Mouse (Mus musculus) midbrain, postnatal 0 days (tissue): ENCODE results near the gene Farp1. TPM values are rescaled to one million over a fixed set of nuclear protein-coding genes. Genes with fewer than 3 reads are reported as not detected.

ENCODE experiments used
- ATAC-seq: fragments of 200-750 bp; cut with Nextera tagmentation; 2 replicates; pipeline ENCODE4 v1.8.0; 2017; ENCODE audit warnings: moderate number of reproducible peaks, mild to moderate bottlenecking, moderate TSS enrichment, moderate library complexity; ENCODE audit not compliant: low FRiP score
- DNase-seq: peaks from one replicate; pipeline ENCODE4 v3.0.0-alpha.2; 2015; ENCODE audit warnings: low spot score
- H3K27ac ChIP-seq: fragments of 300-500 bp; sonication (generic); 2 replicates; pipeline ENCODE4 v1.5.1; 2014; ENCODE audit warnings: low read depth, mild to moderate bottlenecking, low read length, mixed read lengths
- H3K27me3 ChIP-seq: fragments of 300-500 bp; sonication (generic); 2 replicates; pipeline ENCODE4 v1.6.1; 2014; ENCODE audit warnings: low read length, control low read depth, mixed read lengths; ENCODE audit not compliant: insufficient read depth
- H3K36me3 ChIP-seq: fragments of 300-500 bp; sonication (generic); 2 replicates; pipeline ENCODE4 v1.6.1; 2014; ENCODE audit warnings: low read length, control low read depth, mixed read lengths; ENCODE audit not compliant: insufficient read depth
- H3K4me1 ChIP-seq: fragments of 300-500 bp; sonication (generic); 2 replicates; pipeline ENCODE4 v1.6.1; 2014; ENCODE audit warnings: mild to moderate bottlenecking, control low read depth, antibody characterized with exemption, low read length, mixed read lengths; ENCODE audit not compliant: insufficient read depth
- H3K4me2 ChIP-seq: fragments of 300-500 bp; sonication (generic); 2 replicates; pipeline ENCODE4 v1.6.1; 2014; ENCODE audit warnings: low read depth, mild to moderate bottlenecking, low read length, mixed read lengths; ENCODE audit not compliant: poor library complexity, severe bottlenecking
- H3K4me3 ChIP-seq: fragments of 300-500 bp; sonication (generic); 2 replicates; pipeline ENCODE4 v1.5.1; 2014; ENCODE audit warnings: low read depth, mild to moderate bottlenecking, low read length, moderate library complexity
- H3K9ac ChIP-seq: fragments of 300-500 bp; sonication (generic); replicated peaks from 2 replicates; pipeline ENCODE4 v1.6.1; 2014; ENCODE audit warnings: mild to moderate bottlenecking, low read length, moderate library complexity, mixed read lengths; ENCODE audit not compliant: poor library complexity, severe bottlenecking
- H3K9me3 ChIP-seq: fragments of 300-500 bp; sonication (generic); 2 replicates; pipeline ENCODE4 v1.6.1; 2016; ENCODE audit warnings: low read length, control low read depth
- CTCF ChIP-seq: IDR thresholded peaks from 2 replicates; pipeline ENCODE4 v1.5.1; 2016; ENCODE audit warnings: antibody characterized with exemption, mild to moderate bottlenecking
- WGBS: fragments of 180-500 bp; shearing (Covaris S2); extraction: QIAGEN DNeasy Blood & Tissue Kit; methylation state at CpG from one replicate; pipeline ENCODE4 v1.1.7; 2014; 5-methylcytosine and 5-hydroxymethylcytosine counted together
- polyA plus RNA-seq: library from polyadenylated mRNA; unstranded; fragments of >200 nt; fragmentation: Nextera tagmentation; extraction: Ambion mirVana; gene quantifications from 2 replicates; pipeline ENCODE4 v1.2.1, GENCODE M21; 2015
- total RNA-seq: library from RNA; depleted of rRNA; stranded (reverse); fragments of >200 nt; gene quantifications from 2 replicates; pipeline ENCODE4 v1.2.3, GENCODE M21; 2014

The Farp1 gene
- total and polyA plus RNA-seq, 2 experiments from 2014 or later: 41.8 to 113 TPM

DNA sequence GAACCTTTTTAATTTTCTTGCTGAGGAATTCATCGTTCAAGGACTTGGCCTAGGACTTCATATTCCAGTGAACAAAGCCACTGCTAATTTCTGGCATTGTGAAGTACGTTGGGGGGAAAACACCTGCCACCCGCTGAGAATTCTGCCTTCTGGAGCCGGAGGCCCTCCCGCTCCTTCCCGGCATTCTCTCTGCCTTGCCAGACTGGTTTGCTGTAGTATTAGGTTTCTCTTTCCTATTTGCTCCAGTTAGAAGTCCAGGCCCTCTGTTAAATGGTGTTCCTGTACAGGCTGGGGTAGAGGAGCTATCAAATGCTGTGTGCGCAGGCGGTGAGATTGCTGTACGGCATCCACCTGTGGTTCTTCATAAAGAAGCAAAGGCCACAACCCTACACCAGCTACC is 68.5 kb downstream of the Farp1 start:
- DNase-seq (peak; percentile 20), ATAC-seq (no peak)
- Histone ChIP-seq H3K9me3 (no peaks in the 10 kb centered on the region), H3K4me2 (no peak overlapping the region), H3K9ac (no peak overlapping the region), H3K27me3 (no peaks in the 10 kb centered on the region), H3K4me1 (no peaks in the 10 kb centered on the region), H3K27ac (no peak overlapping the region), H3K4me3 (no peak overlapping the region), H3K36me3 (peaks cover 12% of the 10 kb centered on the region)
- no peak for TF ChIP-seq CTCF
- 70% methylated on average over 9 of the region's 9 CpGs for WGBS

GRCm38 (mm10) chr14:121104760-121105329 is 69.8 kb downstream of the Farp1 start:
- Histone ChIP-seq H3K36me3 (peaks cover 12% of the 10 kb centered on the region), H3K4me1 (no peaks in the 10 kb centered on the region)
- ATAC-seq: no peak

GRCm38 (mm10) chr14:121106906-121107305 is 71.9 kb downstream of the Farp1 start:
- Histone ChIP-seq H3K4me3 (no peak overlapping the region), H3K9me3 (no peaks in the 10 kb centered on the region), H3K4me1 (no peaks in the 10 kb centered on the region), H3K27me3 (no peaks in the 10 kb centered on the region), H3K36me3 (peaks cover 12% of the 10 kb centered on the region), H3K9ac (no peak overlapping the region), H3K27ac (no peak overlapping the region), H3K4me2 (no peak overlapping the region)
- TF ChIP-seq CTCF: no peak
- WGBS: 65% methylated on average over 4 of the region's 4 CpGs
- DNase-seq: no peak
- no peak for ATAC-seq

More at GRCm38 (mm10) chr14:121104760-121105329, 69.8 kb downstream of the Farp1 start:
- H3K9me3 ChIP-seq: no peaks in the 10 kb centered on the region
- no peak overlapping the region for H3K4me3 ChIP-seq
- no peak for TF ChIP-seq CTCF
- no peak overlapping the region for H3K4me2 ChIP-seq
- 81% methylated on average over 7 of the region's 7 CpGs for WGBS
- H3K27me3 ChIP-seq: no peaks in the 10 kb centered on the region
- H3K27ac ChIP-seq: no peak overlapping the region
- no peak overlapping the region for H3K9ac ChIP-seq
- no peak for DNase-seq

DNA sequence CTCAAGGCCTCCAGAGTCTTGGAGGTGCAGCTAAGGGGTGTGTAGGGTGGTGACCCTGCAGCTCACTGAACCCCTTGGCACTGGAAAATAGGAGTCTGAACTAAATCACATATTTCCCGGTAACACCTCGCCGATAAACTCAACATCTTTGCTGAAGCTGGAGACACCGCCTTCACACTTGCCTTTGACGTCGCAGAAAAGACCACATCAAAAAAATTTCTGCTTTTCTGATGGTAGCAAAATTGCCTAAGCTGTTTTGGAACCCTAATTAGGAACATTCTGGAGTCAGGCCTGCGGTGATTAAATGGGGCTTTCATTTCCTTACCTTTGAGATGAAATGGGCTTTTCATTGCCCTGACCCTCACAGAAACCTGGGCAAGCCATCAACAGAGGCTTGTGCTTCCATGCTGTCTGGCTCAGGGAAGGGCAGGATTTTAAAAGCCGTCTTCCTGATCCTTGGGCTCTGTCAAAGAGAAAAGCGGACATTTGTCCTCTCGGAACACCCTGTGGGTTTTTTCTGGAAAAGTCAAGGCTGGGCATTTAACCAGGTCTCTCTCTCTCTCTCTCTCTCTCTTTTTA is 72.8 kb downstream of the Farp1 start:
- Histone ChIP-seq H3K9me3 (no peaks in the 10 kb centered on the region), H3K4me1 (no peaks in the 10 kb centered on the region), H3K36me3 (peaks cover 10% of the 10 kb centered on the region), H3K4me3 (no peak overlapping the region), H3K27me3 (no peaks in the 10 kb centered on the region), H3K27ac (no peak overlapping the region), H3K4me2 (no peak overlapping the region), H3K9ac (no peak overlapping the region)
- 72% methylated on average over 10 of the region's 10 CpGs for WGBS
- ATAC-seq: no peak
- TF ChIP-seq CTCF: no peak
- no peak for DNase-seq

DNA sequence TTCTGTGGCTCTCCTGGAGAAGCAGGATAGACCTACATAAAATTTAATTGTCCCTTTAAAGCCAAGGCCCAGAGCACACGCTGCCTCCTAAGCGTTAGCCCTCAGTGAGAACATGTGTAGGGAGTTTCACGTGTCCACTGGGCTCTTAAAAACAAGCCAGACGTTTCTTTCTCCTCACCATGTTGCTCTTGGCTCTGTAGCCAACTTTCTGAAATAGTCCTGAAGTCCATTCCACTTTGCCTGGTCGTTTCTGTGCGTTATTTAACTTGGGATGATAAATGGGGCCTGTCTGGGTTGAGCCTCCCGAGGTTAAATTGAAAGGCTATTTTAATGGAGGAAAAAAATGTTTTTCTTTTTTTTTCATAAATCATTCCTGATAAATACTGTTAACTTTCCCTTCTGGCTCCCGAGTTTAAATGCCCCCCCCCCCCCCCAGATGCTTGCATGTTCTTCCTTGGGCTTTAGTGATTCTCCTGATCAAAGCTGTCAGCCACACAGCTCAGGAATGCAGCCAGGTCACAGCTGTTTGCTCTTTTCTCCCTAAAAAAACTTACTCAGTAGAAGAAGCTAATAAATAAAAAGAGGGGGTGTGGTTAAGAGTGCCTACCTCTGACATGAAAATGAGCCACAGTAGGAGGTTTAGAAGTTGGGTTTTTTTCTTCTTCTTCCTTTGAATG is 73.6 kb downstream of the Farp1 start:
- no peak overlapping the region for H3K4me2 ChIP-seq
- H3K9me3 ChIP-seq: no peaks in the 10 kb centered on the region
- H3K4me3 ChIP-seq: no peak overlapping the region
- WGBS: 21% methylated on average over 8 of the region's 8 CpGs
- no peak overlapping the region for H3K9ac ChIP-seq
- peaks cover 2% of the 10 kb centered on the region; the same call in 1 of the 2 replicates for H3K36me3 ChIP-seq
- no peak overlapping the region for H3K27ac ChIP-seq
- ATAC-seq: no peak
- no peaks in the 10 kb centered on the region for H3K27me3 ChIP-seq
- no peak for DNase-seq
- no peaks in the 10 kb centered on the region for H3K4me1 ChIP-seq
- TF ChIP-seq CTCF: no peak

DNA sequence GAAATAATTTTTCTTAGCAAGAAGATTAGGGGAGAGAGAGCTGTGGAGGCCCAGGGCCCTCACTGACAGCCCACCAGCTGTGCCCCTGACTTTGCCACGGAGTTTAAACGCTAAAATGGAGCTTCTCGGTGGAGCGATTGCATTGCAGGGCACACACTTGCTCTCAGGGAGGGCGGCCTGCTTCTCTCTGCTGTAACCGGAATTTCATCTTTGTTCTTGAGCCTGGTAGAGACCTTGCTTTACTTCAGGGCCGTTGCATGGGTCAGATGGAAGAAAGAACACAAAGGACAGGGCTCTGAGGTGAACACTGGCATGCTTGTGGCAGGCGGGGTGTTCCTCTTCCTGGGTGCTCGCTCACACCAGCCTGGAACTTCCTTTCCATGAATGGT is 74.1 kb downstream of the Farp1 start:
- Histone ChIP-seq H3K9ac (no peak overlapping the region), H3K36me3 (no peaks in the 10 kb centered on the region), H3K4me3 (no peak overlapping the region), H3K27me3 (no peaks in the 10 kb centered on the region), H3K4me2 (no peak overlapping the region), H3K4me1 (no peaks in the 10 kb centered on the region), H3K9me3 (no peaks in the 10 kb centered on the region), H3K27ac (no peak overlapping the region)
- no peak for TF ChIP-seq CTCF
- ATAC-seq (no peak), DNase-seq (no peak)
- WGBS: 24% methylated on average over 9 of the region's 9 CpGs
